Comparison of ENCODE assay signal across 14 mouse cellular contexts in genomic region chr12:65173736-65174135, GRCm38 (mm10). TPM values are rescaled to one million over a fixed set of nuclear protein-coding genes. Genes with fewer than 3 reads are reported as not detected.
DNase-seq lines count a peak whose midpoint lies in the region; ATAC-seq and TF ChIP-seq lines count a peak whose summit lies in the region.
"Had no signal": no experiment of that assay in that cellular context is flagged by ENCODE, and none has a peak within 500 bp of the region (broad histone marks: within the 10 kb centered on the region; RNA-seq: fewer than 3 reads in every experiment).

No protein-coding gene starts in this region.

- peak overlapping the region; percentile 91; the same call in 1 of the 2 replicates for H3K4me3 ChIP-seq in gastrocnemius, adult 2 months
- 0 out of 2 replicates have a peak overlapping the region, but pooled peaks have one; percentile 85 for H3K4me3 ChIP-seq in lung, embryonic 14.5 days (ENCODE audit: low read depth, low read length)
- H3K4me3 ChIP-seq in limb, embryonic 15.5 days: no peak overlapping the region

- H3K9me3 ChIP-seq in lung, embryonic 14.5 days (ENCODE audit: low read depth, low read length): no peaks in the 10 kb centered on the region
- no peaks in the 10 kb centered on the region for H3K9me3 ChIP-seq in limb, embryonic 15.5 days
- H3K9me3 ChIP-seq: heart, embryonic 12.5 days; intestine, embryonic 15.5 days had no signal

- intact Hi-C loops in gastrocnemius, adult 2 months (cut with DNase I): loop anchor here (10.0 kb wide), 1 partner anchor 209 kb away; the partner anchor contains the start of genes Klhl28 and Togaram1
- intact Hi-C loops in gastrocnemius, postnatal 14 days (cut with DNase I; ENCODE audit: low total_unique reads): no loop called here
- intact Hi-C loops in left cerebral cortex, postnatal 36 days (cut with DNase I): no loop called here

- H3K4me1 ChIP-seq in lung, embryonic 14.5 days (ENCODE audit: insufficient read depth): peaks cover 8% of the 10 kb centered on the region
- H3K4me1 ChIP-seq in limb, embryonic 15.5 days: peaks cover 8% of the 10 kb centered on the region

- no peaks in the 10 kb centered on the region for H3K36me3 ChIP-seq in lung, embryonic 14.5 days (ENCODE audit: insufficient read depth)
- no peaks in the 10 kb centered on the region for H3K36me3 ChIP-seq in limb, embryonic 15.5 days
- H3K36me3 ChIP-seq: heart, embryonic 12.5 days; intestine, embryonic 15.5 days had no signal

- WGBS in lung, embryonic 14.5 days: 91% methylated on average over 5 of the region's 5 CpGs
- WGBS in limb, embryonic 15.5 days: 92% methylated on average over 5 of the region's 5 CpGs

- no peak for DNase-seq in gastrocnemius, adult 2 months
- DNase-seq in gastrocnemius, postnatal 14 days: no peak
- DNase-seq in lung, embryonic 14.5 days: no peak
- DNase-seq in lung, adult 18-20 months: no peak
- DNase-seq in ES-CJ7 (ENCODE audit: low read depth, low spot score): peak; percentile 80
- DNase-seq in left cerebral cortex, postnatal 36 days (ENCODE audit: low spot score in 2 of 2): no peak
- no peak for DNase-seq in right cerebral cortex, postnatal 4 days

- TF ChIP-seq CTCF in gastrocnemius, adult 2 months (IDR thresholded peaks at IDR 0.05): no peak
- TF ChIP-seq CTCF in lung, embryonic 14.5 days (IDR thresholded peaks at IDR 0.05; ENCODE audit: low read depth): no peak

- no peak overlapping the region; the same call in 1 of the 2 replicates for H3K27ac ChIP-seq in gastrocnemius, adult 2 months
- no peak overlapping the region for H3K27ac ChIP-seq in lung, embryonic 14.5 days (ENCODE audit: low read depth)
- peak overlapping the region; percentile 98; the same call in 1 of the 2 replicates for H3K27ac ChIP-seq in limb, embryonic 15.5 days

- ATAC-seq in lung, embryonic 14.5 days (ENCODE audit: insufficient read depth): no peak
- ATAC-seq in limb, embryonic 15.5 days (ENCODE audit: insufficient number of reproducible peaks, low FRiP score, low TSS enrichment, low read depth): no peak

- no peak overlapping the region for H3K4me2 ChIP-seq in lung, embryonic 14.5 days
- no peak overlapping the region for H3K4me2 ChIP-seq in limb, embryonic 15.5 days

- no peaks in the 10 kb centered on the region for H3K27me3 ChIP-seq in lung, embryonic 14.5 days (ENCODE audit: insufficient read depth, low read length)
- no peaks in the 10 kb centered on the region for H3K27me3 ChIP-seq in limb, embryonic 15.5 days
- H3K27me3 ChIP-seq: heart, embryonic 12.5 days; intestine, embryonic 15.5 days had no signal

- no peak overlapping the region for H3K9ac ChIP-seq in lung, embryonic 14.5 days
- no peak overlapping the region for H3K9ac ChIP-seq in limb, embryonic 15.5 days
- H3K9ac ChIP-seq: intestine, embryonic 15.5 days had no signal

RNA-seq across cellular contexts. Expression of gene Mis18bp1, which starts 1.3 kb away (rescaled TPM):
- under 1 TPM in 1 of 2 experiments, not detected in 1; 0.13 TPM for total RNA-seq in gastrocnemius, adult 2 months (2021)
- 1 to 10 TPM; 1.3 to 1.4 TPM for total RNA-seq in gastrocnemius, postnatal 14 days (2021)
- polyA plus RNA-seq in lung, embryonic 14.5 days (2014; fragmentation: Nextera tagmentation; extraction: Ambion mirVana): 74.0 and 74.2 TPM in 2 replicates
- 40.9 and 46.6 TPM in 2 replicates for polyA plus RNA-seq in limb, embryonic 15.5 days (2015; fragmentation: Nextera tagmentation; extraction: Ambion mirVana)
- under 1 TPM; 0.64 to 0.88 TPM for total RNA-seq in left cerebral cortex, postnatal 36 days (2021)

RNA-seq across cellular contexts. Expression of gene Wdr20rt, which starts 51.6 kb away (rescaled TPM):
- not detected for total RNA-seq in gastrocnemius, adult 2 months (2021)
- total RNA-seq in gastrocnemius, postnatal 14 days (2021): not detected
- not detected in 2 replicates for polyA plus RNA-seq in lung, embryonic 14.5 days (2014; fragmentation: Nextera tagmentation; extraction: Ambion mirVana)
- not detected in 2 replicates for polyA plus RNA-seq in limb, embryonic 15.5 days (2015; fragmentation: Nextera tagmentation; extraction: Ambion mirVana)
- total RNA-seq in left cerebral cortex, postnatal 36 days (2021): not detected
- total RNA-seq: adrenal gland, adult 2 months; common myeloid progenitor, adult 5-6 weeks; left cerebral cortex, postnatal 14 days had no signal
- polyA plus RNA-seq: adrenal gland, adult 2 months; heart, embryonic 12.5 days; intestine, embryonic 15.5 days; large intestine, adult 2 months had no signal
